In the genomic region with DNA sequence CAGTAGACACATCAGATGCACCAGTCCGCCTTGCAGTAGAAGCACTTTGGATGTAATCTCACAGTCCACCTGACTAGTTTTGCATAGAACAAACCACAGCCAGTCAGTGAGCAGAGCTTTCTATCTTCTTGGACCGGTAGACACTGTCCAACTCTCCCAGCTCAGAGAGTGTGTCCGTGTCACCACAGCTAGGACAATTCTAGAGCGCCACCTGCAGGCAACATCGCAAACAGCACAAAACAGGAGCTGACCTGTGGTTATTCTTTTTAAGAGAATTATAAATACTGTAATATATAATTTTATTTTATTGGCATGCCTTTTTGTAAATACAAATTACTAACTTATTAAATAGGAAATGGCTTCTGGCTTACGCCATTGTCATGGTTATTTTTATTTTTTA, we compare ENCODE assay signal across 8 mouse cellular contexts. TPM values are rescaled to one million over a fixed set of nuclear protein-coding genes. Genes with fewer than 3 reads are reported as not detected.
A peak's percentile ranks its signal among the peaks of the same experiment; 100 is the strongest.
DNase-seq lines count a peak whose midpoint lies in the region.

No protein-coding gene starts in this region.

- DNase-seq in gastrocnemius, postnatal 10 days = peak; percentile 61
- DNase-seq in gastrocnemius, adult 8-10 months (ENCODE audit: low spot score in 2 of 2) = no peak
- DNase-seq in 416B (ENCODE audit: low read depth) (peak; percentile 64), adipocyte (ENCODE audit: low spot score) (peak; percentile 71)
- peak; percentile 88 for DNase-seq in embryo, embryonic 10 days (ENCODE audit: low spot score)
- peak; percentile 70 to 77 for DNase-seq in kidney, postnatal 25 days
- DNase-seq in lung, postnatal 10 days = peak; percentile 80
- peak; percentile 24 for DNase-seq in telencephalon, adult 2 months (ENCODE audit: low read depth, low spot score)

RNA-seq across cellular contexts. Expression of gene Gm47841, which starts 4.6 kb away (rescaled TPM):
- not detected for total RNA-seq in gastrocnemius, postnatal 10 days (2021)
- not detected for total RNA-seq in gastrocnemius, adult 8-10 months (2022)

RNA-seq across cellular contexts. Expression of gene Fignl2, which starts 35.8 kb away (rescaled TPM):
- 1 to 10 TPM; 1.9 to 3.4 TPM for total RNA-seq in gastrocnemius, postnatal 10 days (2021)
- total RNA-seq in gastrocnemius, adult 8-10 months (2022) = under 1 TPM; 0.31 to 0.73 (median 0.59) TPM

Comparison
In these comparisons a context has a peak if more than half of its experiments do, and no peak if none do; other contexts are left out.
1. DNase-seq: peak in gastrocnemius, postnatal 10 days (single experiment), 416B (single experiment), adipocyte (single experiment), embryo, embryonic 10 days (single experiment), kidney, postnatal 25 days (2 of 2), lung, postnatal 10 days (single experiment) and telencephalon, adult 2 months (single experiment); none in gastrocnemius, adult 8-10 months (0 of 2).